Mouse (Mus musculus) embryonic facial prominence, embryonic 11.5 days (tissue): ENCODE measurements around the gene Pex11g. TPM values are rescaled to one million over a fixed set of nuclear protein-coding genes. Genes with fewer than 3 reads are reported as not detected.

Source experiments
- ATAC-seq: fragments of 200-750 bp; cut with Nextera tagmentation; replicated peaks from 2 replicates; pipeline ENCODE4 v1.8.0; 2017; ENCODE audit warnings: low read depth; ENCODE audit not compliant: insufficient number of reproducible peaks, low FRiP score, low TSS enrichment
- DNase-seq: peaks from one replicate; pipeline ENCODE4 v3.0.0-alpha.2; 2015; ENCODE audit warnings: low spot score
- H3K27ac ChIP-seq: fragments of 300-500 bp; sonication (generic); replicated peaks from 2 replicates; pipeline ENCODE4 v1.5.1; 2014; ENCODE audit warnings: mild to moderate bottlenecking, low read depth, low read length, control low read depth
- H3K27me3 ChIP-seq: fragments of 300-500 bp; sonication (generic); 2 replicates; pipeline ENCODE4 v1.6.1; 2014; ENCODE audit warnings: mild to moderate bottlenecking, low read length, moderate library complexity, mixed read lengths; ENCODE audit not compliant: control insufficient read depth, insufficient read depth
- H3K36me3 ChIP-seq: fragments of 300-500 bp; sonication (generic); replicated peaks from 2 replicates; pipeline ENCODE4 v1.6.1; 2014; ENCODE audit warnings: low read depth, mild to moderate bottlenecking, low read length, moderate library complexity, mixed read lengths; ENCODE audit not compliant: control insufficient read depth, insufficient read depth
- H3K4me1 ChIP-seq: fragments of 300-500 bp; sonication (generic); 2 replicates; pipeline ENCODE4 v1.6.1; 2014; ENCODE audit warnings: low read length, mixed read lengths; ENCODE audit not compliant: control insufficient read depth, insufficient read depth
- H3K4me2 ChIP-seq: fragments of 300-500 bp; sonication (generic); 2 replicates; pipeline ENCODE4 v1.6.1; 2014; ENCODE audit warnings: low read depth, mild to moderate bottlenecking, control low read depth, low read length, moderate library complexity
- H3K4me3 ChIP-seq: fragments of 300-500 bp; sonication (generic); 2 replicates; pipeline ENCODE4 v1.5.1; 2014; ENCODE audit warnings: low read depth, low read length, control low read depth
- H3K9ac ChIP-seq: fragments of 300-500 bp; sonication (generic); replicated peaks from 2 replicates; pipeline ENCODE4 v1.6.1; 2014; ENCODE audit warnings: mild to moderate bottlenecking, control low read depth, low read length
- H3K9me3 ChIP-seq: fragments of 300-500 bp; sonication (generic); replicated peaks from 2 replicates; pipeline ENCODE4 v1.6.1; 2016; ENCODE audit warnings: mild to moderate bottlenecking, low read length, inconsistent platforms, mixed read lengths; ENCODE audit not compliant: control insufficient read depth
- WGBS: fragments of 180-500 bp; shearing (Covaris S2); extraction: QIAGEN DNeasy Blood & Tissue Kit; methylation state at CpG from one replicate; pipeline ENCODE4 v1.1.7; 2014; 5-methylcytosine and 5-hydroxymethylcytosine counted together
- polyA plus RNA-seq: library from polyadenylated mRNA; unstranded; fragments of >200 nt; fragmentation: Nextera tagmentation; extraction: Ambion mirVana; gene quantifications from 2 replicates; pipeline ENCODE4 v1.2.1, GENCODE M21; 2014

Pex11g gene
- polyA plus RNA-seq, 1 experiment from 2014 or later: 2.1 TPM

- Histone ChIP-seq H3K9ac (peak within 1 kb of the TSS; percentile 98), H3K4me2 (peak within 1 kb of the TSS; percentile 61), H3K4me1 (no peaks in the 10 kb centered on the region), H3K36me3 (peaks cover 26% of the 10 kb centered on the region), H3K27me3 (no peaks in the 10 kb centered on the region), H3K9me3 (peaks cover 6% of the 10 kb centered on the region), H3K27ac (peak within 1 kb of the TSS; percentile 86), H3K4me3 (peak within 1 kb of the TSS; percentile 88)
- DNase-seq (peak; percentile 89), ATAC-seq (peak; percentile 83)
- WGBS: under 1% methylated on average over 63 of the region's 64 CpGs
Measured at GRCm38 (mm10) chr8:3492901-3493844, 25.7 kb upstream of the Pex11g start, which contains the start of gene Zfp358. Gene Zfp358, plus strand, starts transcription at chr8:3493138.

- no peak overlapping the region for H3K9ac ChIP-seq
- no peak overlapping the region for H3K4me3 ChIP-seq
- H3K27me3 ChIP-seq: no peaks in the 10 kb centered on the region
- H3K4me2 ChIP-seq: no peak overlapping the region
- DNase-seq (no peak), ATAC-seq (no peak)
- H3K4me1 ChIP-seq: no peaks in the 10 kb centered on the region
- no peaks in the 10 kb centered on the region for H3K36me3 ChIP-seq
- WGBS: 20% methylated on average over 5 of the region's 5 CpGs
- no peak overlapping the region for H3K27ac ChIP-seq
- no peaks in the 10 kb centered on the region for H3K9me3 ChIP-seq
Measured at GRCm38 (mm10) chr8:3485192-3485591, 17.7 kb upstream of the Pex11g start.

DNA sequence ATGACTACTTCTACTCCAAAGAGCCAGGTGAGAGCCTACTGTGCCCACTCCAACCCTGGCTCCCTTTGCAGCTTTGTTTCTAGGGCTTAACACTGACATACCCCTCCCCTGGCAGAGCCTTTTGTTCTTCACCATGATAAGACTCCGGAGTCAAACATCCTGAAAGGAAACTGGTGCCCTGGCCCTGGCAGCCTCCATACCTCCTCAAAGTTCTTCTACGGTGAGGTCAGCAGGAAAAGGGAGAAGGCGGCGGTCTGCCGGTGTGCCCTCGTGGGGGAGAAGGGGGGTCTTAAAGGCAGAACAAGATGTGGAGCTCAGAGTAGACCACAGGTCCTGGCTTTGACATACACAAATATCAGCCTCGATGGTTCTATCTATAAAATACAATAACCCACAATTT lies 16.1 kb upstream of the Pex11g start:
- no peak overlapping the region for H3K4me2 ChIP-seq
- no peaks in the 10 kb centered on the region for H3K4me1 ChIP-seq
- no peak overlapping the region for H3K4me3 ChIP-seq
- DNase-seq (no peak), ATAC-seq (no peak)
- H3K27me3 ChIP-seq: no peaks in the 10 kb centered on the region
- no peaks in the 10 kb centered on the region for H3K36me3 ChIP-seq
- 77% methylated on average over 7 of the region's 7 CpGs for WGBS
- no peak overlapping the region for H3K27ac ChIP-seq
- no peak overlapping the region for H3K9ac ChIP-seq
- H3K9me3 ChIP-seq: no peaks in the 10 kb centered on the region

DNA sequence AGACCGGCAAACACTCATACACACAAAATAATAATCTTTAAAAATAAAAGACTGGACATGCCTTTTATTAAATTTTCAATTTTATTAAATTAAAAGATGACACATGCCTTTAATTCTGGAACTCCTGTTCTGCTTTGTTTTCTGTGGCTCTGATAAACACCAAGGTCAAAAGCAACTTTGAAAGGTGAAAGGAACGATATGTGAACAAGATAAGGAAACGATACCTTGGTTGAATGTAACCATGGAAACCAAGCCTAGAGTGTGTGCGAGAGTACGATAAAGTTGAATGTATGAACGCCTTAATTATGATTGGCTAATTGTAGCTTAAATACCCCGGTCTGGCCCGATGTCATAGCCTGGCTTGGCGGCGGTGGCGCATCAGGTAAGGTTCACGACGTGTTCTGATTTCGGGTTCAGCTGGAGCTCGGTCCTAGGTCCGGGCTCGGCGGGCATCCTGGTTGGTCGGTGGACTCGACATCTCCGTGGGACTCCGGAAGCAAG lies 14.8 kb upstream of the Pex11g start:
- H3K9me3 ChIP-seq: no peaks in the 10 kb centered on the region
- H3K27ac ChIP-seq: no peak overlapping the region
- no peaks in the 10 kb centered on the region for H3K36me3 ChIP-seq
- no peak overlapping the region for H3K4me2 ChIP-seq
- no peak overlapping the region for H3K4me3 ChIP-seq
- DNase-seq (no peak), ATAC-seq (no peak)
- no peaks in the 10 kb centered on the region for H3K27me3 ChIP-seq
- no peak overlapping the region for H3K9ac ChIP-seq
- H3K4me1 ChIP-seq: no peaks in the 10 kb centered on the region
- 85% methylated on average over 22 of the region's 22 CpGs for WGBS

DNA sequence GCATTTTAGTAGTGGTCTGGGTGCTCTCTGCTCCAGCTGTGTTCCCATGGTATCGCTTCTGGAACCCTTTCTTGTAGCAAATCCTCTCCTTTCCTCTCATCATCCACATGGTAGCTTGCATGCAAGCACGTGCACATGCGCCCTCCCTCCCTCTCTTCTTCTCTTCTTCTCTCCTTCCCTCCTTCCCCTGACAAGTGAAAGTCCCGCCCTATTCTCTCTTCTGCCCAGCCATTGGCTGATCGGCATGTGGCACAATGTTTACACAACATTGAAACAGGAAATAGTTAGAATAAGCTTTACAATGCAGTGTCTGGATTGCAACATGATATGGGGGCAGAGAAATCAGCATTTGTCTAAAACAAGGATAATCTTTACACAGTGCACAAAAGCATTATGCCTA lies 14.1 kb upstream of the Pex11g start:
- H3K4me1 ChIP-seq: no peaks in the 10 kb centered on the region
- no peak for ATAC-seq
- WGBS: 61% methylated on average over 5 of the region's 5 CpGs

GRCm38 (mm10) chr8:3480221-3480785 lies 12.8 kb upstream of the Pex11g start:
- H3K36me3 ChIP-seq: no peaks in the 10 kb centered on the region
- 83% methylated on average over 4 of the region's 4 CpGs for WGBS
- no peaks in the 10 kb centered on the region for H3K4me1 ChIP-seq
- H3K9me3 ChIP-seq: no peaks in the 10 kb centered on the region
- ATAC-seq (no peak), DNase-seq (no peak)
- H3K27ac ChIP-seq: no peak overlapping the region
- no peak overlapping the region for H3K9ac ChIP-seq
- H3K4me3 ChIP-seq: no peak overlapping the region
- 0 out of 2 replicates have a peak, but pooled peaks cover 3% of the 10 kb centered on the region for H3K27me3 ChIP-seq
- no peak overlapping the region for H3K4me2 ChIP-seq

More for the DNA sequence above, 14.1 kb upstream of the Pex11g start:
- Histone ChIP-seq H3K9ac (no peak overlapping the region), H3K36me3 (no peaks in the 10 kb centered on the region), H3K4me2 (no peak overlapping the region), H3K27ac (no peak overlapping the region), H3K9me3 (no peaks in the 10 kb centered on the region), H3K4me3 (no peak overlapping the region), H3K27me3 (no peaks in the 10 kb centered on the region)
- no peak for DNase-seq

DNA sequence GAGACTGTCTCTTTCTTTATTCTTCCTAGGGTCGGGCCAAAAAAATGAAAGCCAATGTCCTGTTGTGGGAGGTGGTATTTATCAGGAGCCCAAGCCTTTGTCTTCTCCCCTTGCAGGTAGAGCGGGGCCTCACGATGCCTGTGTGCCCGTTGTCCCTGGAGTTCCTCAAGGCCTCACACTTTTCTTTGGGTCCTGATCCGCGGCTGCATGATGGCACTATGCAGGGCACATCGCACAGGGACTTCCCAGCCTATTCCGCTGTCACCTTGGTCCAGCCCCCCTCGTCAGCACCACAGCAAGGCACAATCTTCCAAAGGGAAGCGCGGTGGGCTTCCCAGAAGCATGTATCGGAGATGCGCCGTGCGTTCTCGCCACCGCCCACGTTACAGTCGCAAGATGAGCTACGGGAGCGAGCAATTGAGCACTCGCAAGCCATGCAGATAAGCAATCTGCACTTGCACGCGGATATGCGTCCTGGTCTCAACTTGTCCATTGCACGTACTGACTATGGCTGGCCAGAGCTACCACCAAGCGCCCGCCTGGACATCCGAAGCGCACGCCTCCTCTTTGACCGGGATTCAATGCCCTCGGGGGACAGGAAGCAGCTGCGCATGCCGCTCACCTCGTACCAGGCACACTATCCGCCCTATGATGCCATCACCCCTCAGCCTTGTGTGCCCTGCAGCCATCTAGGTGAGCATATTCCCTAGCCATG lies 8.4 kb upstream of the Pex11g start:
- Histone ChIP-seq H3K36me3 (no peaks in the 10 kb centered on the region), H3K4me3 (peak overlapping the region; percentile 21), H3K9ac (peak overlapping the region; percentile 25; the same call in 1 of the 2 replicates), H3K27me3 (0 out of 2 replicates have a peak, but pooled peaks cover 3% of the 10 kb centered on the region), H3K4me1 (no peaks in the 10 kb centered on the region), H3K9me3 (no peaks in the 10 kb centered on the region), H3K4me2 (peak overlapping the region; percentile 44), H3K27ac (no peak overlapping the region)
- peak; percentile 32 for DNase-seq
- WGBS: 21% methylated on average over 37 of the region's 37 CpGs
- no peak for ATAC-seq
